Mouse (Mus musculus): ENCODE data around the gene Gm10065. TPM values are rescaled to one million over a fixed set of nuclear protein-coding genes. Genes with fewer than 3 reads are reported as not detected.
"Not testable (repeated sequence)": the region's sequence is repeated elsewhere in the genome, so short reads cannot be mapped to it uniquely, and the experiment has no call there.

Gm10065 gene
- polyA plus RNA-seq (2015; fragmentation: Nextera tagmentation; extraction: Ambion mirVana), result not detected in 2 replicates

DNA sequence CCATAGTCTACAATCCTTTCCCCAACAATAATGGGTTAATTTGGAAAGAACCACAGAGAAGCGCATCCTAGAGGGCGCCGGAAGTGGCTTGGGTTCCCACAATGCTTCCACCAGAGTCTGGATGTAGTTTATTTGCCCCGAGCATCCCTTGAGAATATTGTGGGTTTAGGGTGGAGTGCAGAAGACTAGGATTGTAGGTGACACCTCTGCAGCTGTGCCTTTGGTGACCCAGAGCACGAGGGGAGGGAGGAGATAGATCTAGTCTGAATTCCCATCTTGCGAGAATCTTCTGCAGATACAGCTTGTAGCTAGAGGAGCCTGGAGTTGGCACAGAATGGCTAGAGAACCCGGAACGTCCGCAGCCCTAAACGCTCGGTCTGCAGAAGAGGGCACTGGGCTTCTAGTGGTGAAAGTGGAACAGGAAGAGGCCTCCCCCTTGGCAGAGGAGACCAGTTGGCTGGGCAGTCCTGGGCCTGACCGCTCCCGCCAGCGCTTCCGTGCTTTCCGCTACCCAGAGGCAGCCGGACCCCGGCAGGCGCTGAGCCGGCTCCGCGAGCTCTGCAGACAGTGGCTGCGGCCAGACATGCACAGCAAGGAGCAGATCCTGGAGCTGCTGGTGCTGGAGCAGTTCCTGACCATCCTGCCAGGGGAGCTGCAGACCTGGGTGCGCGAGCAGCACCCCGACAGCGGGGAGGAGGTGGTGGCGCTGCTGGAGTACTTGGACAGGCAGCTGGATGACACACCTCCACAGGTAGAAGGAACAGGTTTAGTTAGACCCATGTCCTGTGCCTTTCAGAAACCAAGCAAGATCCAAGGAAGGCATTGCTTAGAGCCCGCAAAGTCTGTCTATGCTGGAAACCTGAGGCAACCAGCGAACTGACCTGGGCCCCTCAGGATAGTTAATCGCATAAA lies at the start of gene Gm10065, which contains the start of gene Zkscan4:
TSS of gene Gm10065 (minus strand) at position 683 of the 912 bp plus-strand sequence.
TSS of gene Zkscan4 (plus strand) at position 149 of the 912 bp plus-strand sequence.
- peak within 1 kb of the TSS; percentile 71 for H3K9ac ChIP-seq (ENCODE audit: low read depth, low read length)
- peak; percentile 95 for ATAC-seq
- not testable (repeated sequence) for H3K9me3 ChIP-seq (ENCODE audit: control insufficient read depth, low read length); H3K27me3 ChIP-seq (replicated peaks; ENCODE audit: control insufficient read depth, insufficient read depth, low read length); H3K36me3 ChIP-seq (ENCODE audit: control insufficient read depth, insufficient read depth, low read length)
- H3K27ac ChIP-seq (ENCODE audit: low read depth, low read length), result peak within 1 kb of the TSS; percentile 83
- H3K4me1 ChIP-seq (ENCODE audit: control insufficient read depth, insufficient read depth, low read depth, low read length), result peaks cover 13% of the 10 kb centered on the region
- WGBS, result 3% methylated on average over 26 of the region's 31 CpGs
- peak within 1 kb of the TSS; percentile 72 for H3K4me2 ChIP-seq (ENCODE audit: low read length)
- H3K4me3 ChIP-seq (ENCODE audit: low read length), result peak within 1 kb of the TSS; percentile 63

DNA sequence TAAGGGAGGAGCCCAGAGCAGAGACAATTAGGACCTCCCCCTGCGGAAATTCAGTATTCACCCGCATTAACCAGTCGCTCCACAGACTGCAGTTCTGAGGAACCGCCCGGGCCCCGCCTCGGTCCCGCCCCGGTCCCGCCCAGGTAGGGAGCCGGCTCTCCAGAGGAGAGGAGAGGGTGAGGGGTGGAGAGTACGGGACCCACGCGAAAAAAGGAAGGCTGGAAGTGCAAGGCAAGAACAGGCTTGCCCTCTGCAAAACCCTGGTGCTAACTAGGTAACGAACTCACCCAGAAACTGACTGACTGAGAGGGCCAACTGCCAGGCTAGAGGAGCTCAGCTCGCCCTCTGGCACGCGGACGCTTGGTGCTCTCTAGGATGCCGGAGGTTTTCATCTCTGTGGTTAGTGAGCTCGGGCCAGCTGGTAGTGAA lies 27.0 kb upstream of the Gm10065 start:
- H3K27me3 ChIP-seq (replicated peaks; ENCODE audit: control insufficient read depth, insufficient read depth, low read length), result no peaks in the 10 kb centered on the region
- no peaks in the 10 kb centered on the region for H3K9me3 ChIP-seq (ENCODE audit: control insufficient read depth, low read length)
- no peaks in the 10 kb centered on the region; the same call in 1 of the 2 replicates for H3K4me1 ChIP-seq (ENCODE audit: control insufficient read depth, insufficient read depth, low read depth, low read length)
- H3K4me3 ChIP-seq (ENCODE audit: low read length), result peak overlapping the region; percentile 71
- WGBS, result under 1% methylated on average over 21 of the region's 21 CpGs
- peak; percentile 100 for ATAC-seq
- peak overlapping the region; percentile 88 for H3K27ac ChIP-seq (ENCODE audit: low read depth, low read length)
- H3K4me2 ChIP-seq (ENCODE audit: low read length), result peak overlapping the region; percentile 63
- no peaks in the 10 kb centered on the region for H3K36me3 ChIP-seq (ENCODE audit: control insufficient read depth, insufficient read depth, low read length)
- H3K9ac ChIP-seq (ENCODE audit: low read depth, low read length), result peak overlapping the region; percentile 76

DNA sequence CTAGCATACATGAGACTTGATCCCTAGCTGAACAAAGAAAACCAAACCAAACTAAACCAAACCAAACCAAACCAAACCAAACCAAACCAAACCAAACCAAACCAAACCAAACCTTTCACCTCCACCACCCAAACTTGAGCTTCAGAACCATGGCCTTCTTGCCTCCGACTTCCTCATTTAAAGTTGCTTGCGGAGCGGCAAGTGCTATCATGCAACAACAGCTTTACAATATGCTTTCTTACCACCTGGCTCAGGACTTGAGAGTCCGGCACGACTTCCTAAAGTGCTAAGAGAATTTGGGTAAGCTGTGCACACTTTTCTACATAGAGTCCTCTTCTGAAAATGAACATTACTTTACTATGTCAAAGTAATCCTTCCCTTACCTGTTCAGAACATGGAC lies 23.1 kb upstream of the Gm10065 start:
- no peaks in the 10 kb centered on the region; the same call in 1 of the 2 replicates for H3K4me1 ChIP-seq (ENCODE audit: control insufficient read depth, insufficient read depth, low read depth, low read length)
- H3K36me3 ChIP-seq (ENCODE audit: control insufficient read depth, insufficient read depth, low read length), result no peaks in the 10 kb centered on the region
- no peak overlapping the region for H3K27ac ChIP-seq (ENCODE audit: low read depth, low read length)
- H3K9me3 ChIP-seq (ENCODE audit: control insufficient read depth, low read length), result no peaks in the 10 kb centered on the region
- WGBS, result 87% methylated on average over 5 of the region's 5 CpGs
- no peak overlapping the region for H3K4me3 ChIP-seq (ENCODE audit: low read length)
- no peak for ATAC-seq
- no peak overlapping the region for H3K4me2 ChIP-seq (ENCODE audit: low read length)
- H3K27me3 ChIP-seq (replicated peaks; ENCODE audit: control insufficient read depth, insufficient read depth, low read length), result no peaks in the 10 kb centered on the region
- no peak overlapping the region for H3K9ac ChIP-seq (ENCODE audit: low read depth, low read length)

DNA sequence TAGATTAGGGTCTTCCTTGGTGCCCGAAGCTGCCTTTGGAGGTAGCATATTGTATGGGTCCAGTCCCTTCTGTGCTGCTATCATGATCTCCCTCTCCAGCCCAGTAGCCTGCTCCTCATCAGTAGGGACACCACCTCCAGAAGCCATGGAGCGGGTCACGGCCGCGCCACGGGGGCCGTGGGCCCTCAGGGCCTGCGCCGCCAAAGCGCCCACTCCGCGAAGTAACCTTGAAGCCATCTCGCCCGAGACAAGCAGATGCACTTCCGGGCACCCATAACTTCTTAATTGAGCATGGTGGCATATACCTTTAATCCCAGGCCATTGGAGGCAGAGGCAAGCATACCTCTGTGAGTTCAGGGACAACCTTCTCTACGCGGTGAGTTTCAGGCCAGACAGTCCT lies 21.9 kb upstream of the Gm10065 start, which contains the start of gene Gm11273:
TSS of gene Gm11273 (minus strand) at position 237 of the 400 bp plus-strand sequence.
- H3K27ac ChIP-seq (ENCODE audit: low read depth, low read length); H3K4me3 ChIP-seq (ENCODE audit: low read length); H3K27me3 ChIP-seq (replicated peaks; ENCODE audit: control insufficient read depth, insufficient read depth, low read length); H3K4me1 ChIP-seq (ENCODE audit: control insufficient read depth, insufficient read depth, low read depth, low read length); H3K36me3 ChIP-seq (ENCODE audit: control insufficient read depth, insufficient read depth, low read length); H3K9ac ChIP-seq (ENCODE audit: low read depth, low read length); H3K4me2 ChIP-seq (ENCODE audit: low read length); H3K9me3 ChIP-seq (ENCODE audit: control insufficient read depth, low read length); ATAC-seq: not testable (repeated sequence)
- 94% methylated on average over 17 of the region's 17 CpGs for WGBS

DNA sequence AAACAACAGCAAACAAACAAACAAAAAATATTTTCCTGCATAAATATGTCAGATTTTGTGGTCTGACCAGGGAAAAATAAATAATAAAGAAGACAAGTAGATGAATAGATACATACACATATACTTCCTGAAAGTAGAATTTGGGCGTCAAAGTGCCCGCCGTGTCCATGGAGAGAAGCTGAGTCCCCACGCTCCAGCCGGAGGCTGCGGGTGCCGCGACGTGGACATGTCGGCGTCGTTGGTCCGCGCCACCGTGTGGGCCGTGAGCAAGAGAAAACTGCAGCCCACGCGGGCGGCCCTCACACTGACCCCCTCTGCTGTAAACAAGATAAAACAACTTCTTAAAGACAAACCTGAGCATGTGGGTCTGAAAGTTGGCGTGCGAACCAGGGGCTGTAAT lies 15.8 kb upstream of the Gm10065 start, which contains the start of gene AK157302:
TSS of gene AK157302 (plus strand) at position 144 of the 400 bp plus-strand sequence.
- H3K27ac ChIP-seq (ENCODE audit: low read depth, low read length), result no peak within 1 kb of the TSS
- H3K9me3 ChIP-seq (ENCODE audit: control insufficient read depth, low read length), result no peaks in the 10 kb centered on the region
- no peaks in the 10 kb centered on the region for H3K4me1 ChIP-seq (ENCODE audit: control insufficient read depth, insufficient read depth, low read depth, low read length)
- H3K9ac ChIP-seq (ENCODE audit: low read depth, low read length), result no peak within 1 kb of the TSS
- no peaks in the 10 kb centered on the region for H3K27me3 ChIP-seq (replicated peaks; ENCODE audit: control insufficient read depth, insufficient read depth, low read length)
- no peak for ATAC-seq
- H3K4me3 ChIP-seq (ENCODE audit: low read length), result no peak within 1 kb of the TSS
- no peaks in the 10 kb centered on the region for H3K36me3 ChIP-seq (ENCODE audit: control insufficient read depth, insufficient read depth, low read length)
- WGBS, result 96% methylated on average over 21 of the region's 21 CpGs
- H3K4me2 ChIP-seq (ENCODE audit: low read length), result no peak within 1 kb of the TSS

DNA sequence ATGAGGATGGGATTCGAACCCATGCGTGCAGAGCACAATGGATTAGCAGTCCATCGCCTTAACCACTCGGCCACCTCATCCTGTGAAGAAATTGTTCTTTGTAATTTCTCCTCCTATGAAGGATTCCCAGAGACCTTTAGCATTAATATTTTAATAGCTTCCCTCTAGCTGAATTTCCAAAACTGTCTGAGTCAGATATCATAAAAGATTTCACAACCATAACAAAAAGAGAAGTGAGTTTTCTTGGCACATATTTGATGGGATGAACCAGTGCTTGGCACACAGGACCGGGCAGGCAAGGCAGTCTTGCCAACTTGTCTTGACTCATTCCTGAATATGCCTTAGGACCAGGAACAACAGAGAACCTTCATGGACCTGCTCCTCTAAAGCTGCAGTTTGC lies 13.6 kb upstream of the Gm10065 start:
- Histone ChIP-seq H3K36me3 (ENCODE audit: control insufficient read depth, insufficient read depth, low read length) (0 out of 2 replicates have a peak, but pooled peaks cover under 1% of the 10 kb centered on the region), H3K27me3 (replicated peaks; ENCODE audit: control insufficient read depth, insufficient read depth, low read length) (no peaks in the 10 kb centered on the region), H3K4me2 (ENCODE audit: low read length) (no peak overlapping the region), H3K9me3 (ENCODE audit: control insufficient read depth, low read length) (no peaks in the 10 kb centered on the region), H3K4me1 (ENCODE audit: control insufficient read depth, insufficient read depth, low read depth, low read length) (no peaks in the 10 kb centered on the region), H3K4me3 (ENCODE audit: low read length) (no peak overlapping the region), H3K27ac (ENCODE audit: low read depth, low read length) (no peak overlapping the region), H3K9ac (ENCODE audit: low read depth, low read length) (no peak overlapping the region)
- WGBS, result 97% methylated on average over 5 of the region's 5 CpGs
- ATAC-seq, result no peak

DNA sequence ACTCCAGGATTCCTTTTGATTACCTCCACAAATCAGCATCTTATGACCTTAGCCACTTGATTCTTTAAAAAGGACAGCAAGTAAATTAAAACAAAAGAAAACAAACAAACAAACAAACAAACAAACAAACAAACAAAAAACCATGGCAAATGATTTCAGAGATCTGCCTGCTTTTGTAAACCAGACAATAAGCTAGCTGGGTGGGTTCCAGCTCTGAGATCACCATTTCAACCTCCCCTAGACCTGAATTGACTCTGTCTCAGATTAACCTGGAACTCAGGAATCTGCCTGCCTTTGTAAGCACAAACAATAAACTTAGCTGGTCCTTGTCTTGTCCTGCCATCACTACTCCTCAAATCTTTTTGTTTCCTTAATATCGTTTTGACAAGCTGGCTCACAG lies 7.6 kb upstream of the Gm10065 start:
- no peak for ATAC-seq
- H3K27ac ChIP-seq (ENCODE audit: low read depth, low read length), result no peak overlapping the region
- peaks cover 6% of the 10 kb centered on the region for H3K9me3 ChIP-seq (ENCODE audit: control insufficient read depth, low read length)
- H3K4me2 ChIP-seq (ENCODE audit: low read length), result no peak overlapping the region
- peaks cover 20% of the 10 kb centered on the region for H3K36me3 ChIP-seq (ENCODE audit: control insufficient read depth, insufficient read depth, low read length)
- H3K4me3 ChIP-seq (ENCODE audit: low read length), result no peak overlapping the region
- no peak overlapping the region for H3K9ac ChIP-seq (ENCODE audit: low read depth, low read length)
- H3K4me1 ChIP-seq (ENCODE audit: control insufficient read depth, insufficient read depth, low read depth, low read length), result no peaks in the 10 kb centered on the region
- 94% methylated on average over 1 of the region's 1 CpGs for WGBS
- H3K27me3 ChIP-seq (replicated peaks; ENCODE audit: control insufficient read depth, insufficient read depth, low read length), result no peaks in the 10 kb centered on the region

DNA sequence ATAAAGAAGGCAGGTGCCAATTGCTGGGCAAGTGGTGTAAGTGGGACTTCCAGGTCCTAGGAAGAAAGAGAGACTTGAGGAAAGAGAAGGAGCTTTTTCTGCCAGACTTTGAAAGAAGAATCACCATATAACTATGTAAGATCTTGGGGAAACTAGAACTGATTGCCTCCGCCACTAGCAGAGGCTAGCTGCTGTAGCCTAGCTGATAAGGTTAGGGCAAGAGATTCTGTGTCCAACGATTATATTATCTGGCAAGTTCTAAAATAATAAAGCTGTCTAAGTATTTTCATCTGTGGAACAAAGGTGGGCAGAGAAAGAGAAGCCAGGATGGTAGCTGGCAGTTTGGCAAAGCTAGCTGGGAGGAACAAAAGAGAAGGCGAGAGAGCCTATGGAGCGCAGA lies 6.8 kb downstream of the Gm10065 start:
- ATAC-seq, result no peak
- Histone ChIP-seq H3K4me1 (ENCODE audit: control insufficient read depth, insufficient read depth, low read depth, low read length) (no peaks in the 10 kb centered on the region), H3K4me2 (ENCODE audit: low read length) (no peak overlapping the region), H3K36me3 (ENCODE audit: control insufficient read depth, insufficient read depth, low read length) (no peaks in the 10 kb centered on the region), H3K9me3 (ENCODE audit: control insufficient read depth, low read length) (no peaks in the 10 kb centered on the region), H3K4me3 (ENCODE audit: low read length) (no peak overlapping the region), H3K9ac (ENCODE audit: low read depth, low read length) (no peak overlapping the region; the same call in 1 of the 2 replicates), H3K27me3 (replicated peaks; ENCODE audit: control insufficient read depth, insufficient read depth, low read length) (no peaks in the 10 kb centered on the region), H3K27ac (ENCODE audit: low read depth, low read length) (no peak overlapping the region)
- 32% methylated on average over 4 of the region's 4 CpGs for WGBS

DNA sequence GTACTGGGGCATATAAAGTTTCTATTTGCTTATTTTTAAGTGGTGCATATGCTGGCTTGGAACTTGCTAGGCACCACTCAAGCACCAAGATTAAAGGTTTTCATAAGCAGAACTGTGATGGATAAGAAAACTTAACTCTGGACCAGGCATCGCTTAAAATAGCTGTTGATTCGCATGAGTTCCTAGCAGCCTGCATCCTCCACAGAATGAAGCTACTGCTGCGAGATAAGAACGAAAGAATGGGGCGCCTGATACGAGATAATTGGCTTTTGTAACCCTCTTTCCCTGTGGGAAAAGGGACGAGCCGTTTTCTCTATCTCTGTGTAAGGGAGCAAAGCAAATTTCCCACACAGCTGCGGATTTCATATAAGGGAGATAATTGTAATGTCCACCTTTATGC lies 10.1 kb downstream of the Gm10065 start:
- no peak overlapping the region for H3K4me3 ChIP-seq (ENCODE audit: low read length)
- no peaks in the 10 kb centered on the region for H3K4me1 ChIP-seq (ENCODE audit: control insufficient read depth, insufficient read depth, low read depth, low read length)

More for the DNA sequence above, 10.1 kb downstream of the Gm10065 start:
- ATAC-seq, result no peak
- H3K9ac ChIP-seq (ENCODE audit: low read depth, low read length), result no peak overlapping the region
- H3K9me3 ChIP-seq (ENCODE audit: control insufficient read depth, low read length), result no peaks in the 10 kb centered on the region
- no peaks in the 10 kb centered on the region for H3K27me3 ChIP-seq (replicated peaks; ENCODE audit: control insufficient read depth, insufficient read depth, low read length)
- H3K27ac ChIP-seq (ENCODE audit: low read depth, low read length), result no peak overlapping the region
- WGBS, result 29% methylated on average over 9 of the region's 9 CpGs
- no peaks in the 10 kb centered on the region for H3K36me3 ChIP-seq (ENCODE audit: control insufficient read depth, insufficient read depth, low read length)
- H3K4me2 ChIP-seq (ENCODE audit: low read length), result peak overlapping the region; percentile 93

Measured in hindbrain, embryonic 16.5 days (tissue).